Mouse (Mus musculus) megakaryocyte, embryonic 14.5 days (primary cell): ENCODE data around the gene Jagn1.

Experiments used
- FLI1 ChIP-seq: IDR thresholded peaks from 2 replicates; pipeline ENCODE4 v1.6.1; 2012; ENCODE audit warnings: low read length, inconsistent platforms, mixed read lengths
- GATA1 ChIP-seq: IDR thresholded peaks from 3 replicates; pipeline ENCODE4 v1.6.1; 2012; ENCODE audit warnings: mixed read lengths, low read length, inconsistent platforms, borderline replicate concordance

- TF ChIP-seq GATA1 (no peak), FLI1 (no peak)
Measured at GRCm38 (mm10) chr6:113441147-113441680, 1.2 kb upstream of the Jagn1 start.
